Mouse (Mus musculus) MEL (cell line): ENCODE measurements around the gene Cdc42.

Experiments used
- CTCF ChIP-seq, 3 experiments: IDR thresholded peaks in 2 of 3; conservative IDR thresholded peaks in 1 of 3; 2 replicates each; pipeline ENCODE4 v1.5.1; 2011 to 2012; ENCODE audit warnings: low read length in 3 of 3, low read depth in 2 of 3, mild to moderate bottlenecking in 2 of 3, improper control_type of control experiment in 1 of 3, inconsistent platforms in 1 of 3, mixed read lengths in 1 of 3, moderate library complexity in 1 of 3; ENCODE audit not compliant: control insufficient read depth in 1 of 3, insufficient read depth in 1 of 3, poor library complexity in 1 of 3, severe bottlenecking in 1 of 3
- E2F4 ChIP-seq: IDR thresholded peaks from 2 replicates; pipeline ENCODE4 v1.6.1; 2011; ENCODE audit warnings: low read depth, low read length, improper control_type of control experiment, borderline replicate concordance
- EP300 ChIP-seq, 2 experiments: IDR thresholded peaks; 2 replicates each; pipeline ENCODE4 v1.6.1; 2011; ENCODE audit warnings: improper control_type of control experiment in 2 of 2, low read length in 2 of 2, low read depth in 1 of 2, mild to moderate bottlenecking in 1 of 2
- GATA1 ChIP-seq: IDR thresholded peaks from 2 replicates; pipeline ENCODE4 v1.6.1; 2011; ENCODE audit warnings: low read depth, low read length, improper control_type of control experiment
- POLR2A ChIP-seq, 2 experiments: IDR thresholded peaks; 2 replicates each; pipeline ENCODE4 v1.6.1; 2011 to 2012; ENCODE audit warnings: low read length in 2 of 2, mild to moderate bottlenecking in 2 of 2, control low read depth in 1 of 2, improper control_type of control experiment in 1 of 2, low read depth in 1 of 2, moderate library complexity in 1 of 2; ENCODE audit not compliant: control insufficient read depth in 1 of 2, insufficient read depth in 1 of 2, poor library complexity in 1 of 2

DNA sequence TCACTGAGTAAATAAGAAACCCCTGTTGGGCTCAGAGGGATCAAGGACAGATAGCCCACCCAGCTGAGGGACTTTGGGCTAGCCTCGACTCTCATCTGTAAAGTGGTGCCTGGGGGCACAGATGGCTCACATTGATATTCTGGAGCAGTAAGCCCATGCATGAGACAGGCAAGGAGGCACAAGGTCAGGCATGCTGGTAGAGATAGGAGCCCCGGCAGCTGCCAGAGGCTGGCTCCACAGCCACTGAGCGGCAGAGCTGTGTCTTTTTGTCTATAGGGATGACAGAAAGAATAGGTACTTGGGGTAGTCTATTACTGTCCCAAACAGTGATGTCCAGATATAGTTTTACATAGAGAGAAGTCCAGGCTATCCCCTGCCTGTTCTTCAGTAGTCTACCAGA is 76.2 kb downstream of the Cdc42 start:
- TF ChIP-seq GATA1 (no peak), EP300 (IDR thresholded peaks at IDR 0.05; ENCODE audit: low read depth in 1 of 2, low read length in 2 of 2) (no peak), CTCF (IDR thresholded peaks at IDR 0.05 in 2 of 3, conservative IDR thresholded peaks at IDR 0.05 in 1 of 3; ENCODE audit: control insufficient read depth in 1 of 3, insufficient read depth in 1 of 3, low read depth in 2 of 3, low read length in 3 of 3, poor library complexity in 1 of 3, severe bottlenecking in 1 of 3) (no peak), POLR2A (IDR thresholded peaks at IDR 0.05; ENCODE audit: control insufficient read depth in 1 of 2, insufficient read depth in 1 of 2, low read depth in 1 of 2, low read length in 2 of 2, poor library complexity in 1 of 2) (no peak), E2F4 (no peak)
